ENCODE assay signal across 21 mouse cellular contexts in the genomic region with DNA sequence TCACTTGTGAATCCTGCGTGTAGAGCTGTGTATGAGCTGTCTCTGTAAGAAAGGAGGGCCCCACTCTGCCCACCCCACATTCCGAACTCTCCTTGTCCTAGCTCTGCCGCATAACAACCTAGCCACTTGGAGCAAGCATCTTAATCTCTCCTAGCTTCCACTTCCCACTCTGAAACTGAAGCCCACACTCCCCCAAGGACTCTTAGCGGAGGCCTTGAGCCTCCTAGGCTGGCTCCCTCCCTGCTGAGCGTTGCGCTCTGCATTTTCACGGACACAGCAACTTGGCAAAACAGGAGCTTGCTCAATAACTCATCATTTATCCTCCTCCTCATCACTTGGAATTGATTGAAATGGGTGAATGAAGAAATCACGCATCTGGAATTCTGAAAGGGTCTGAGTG.
A peak's percentile ranks its signal among the peaks of the same experiment; 100 is the strongest.
DNase-seq lines count a peak whose midpoint lies in the region; ATAC-seq and TF ChIP-seq lines count a peak whose summit lies in the region.
"Had no signal": no experiment of that assay in that cellular context is flagged by ENCODE, and none has a peak within 500 bp of the region (broad histone marks: within the 10 kb centered on the region; RNA-seq: fewer than 3 reads in every experiment).

No protein-coding gene starts in this region.

- DNase-seq in adrenal gland, adult 8-10 months = peak; percentile 69
- DNase-seq in adrenal gland, adult 18-20 months (ENCODE audit: low spot score in 2 of 2) = no peak
- DNase-seq in hindbrain, embryonic 10.5 days (ENCODE audit: low spot score) = no peak
- no peak for DNase-seq in midbrain, postnatal 0 days (ENCODE audit: low spot score)
- no peak for DNase-seq in gastrocnemius, postnatal 4 days (ENCODE audit: low spot score in 2 of 2)
- DNase-seq: cerebellum, postnatal 10 days; embryo, embryonic 11 days; gastrocnemius, postnatal 25 days; heart, postnatal 10 days; lung, postnatal 14 days; right cerebral cortex, adult 18-20 months had no signal

- 0 out of 2 replicates have a peak overlapping the region, but pooled peaks have one; percentile 35 for H3K27ac ChIP-seq in hindbrain, embryonic 13.5 days
- no peak overlapping the region for H3K27ac ChIP-seq in hindbrain, embryonic 10.5 days
- 0 out of 2 replicates have a peak overlapping the region, but pooled peaks have one; percentile 7 for H3K27ac ChIP-seq in midbrain, embryonic 12.5 days (replicated peaks)
- H3K27ac ChIP-seq in midbrain, postnatal 0 days (ENCODE audit: low read depth, low read length) = no peak overlapping the region
- H3K27ac ChIP-seq in limb, embryonic 13.5 days = peak overlapping the region; percentile 33; the same call in 1 of the 2 replicates
- H3K27ac ChIP-seq: forebrain, embryonic 13.5 days; hindbrain, embryonic 15.5 days; stomach, postnatal 0 days had no signal

- H3K4me3 ChIP-seq in hindbrain, embryonic 13.5 days = no peak overlapping the region
- H3K4me3 ChIP-seq in hindbrain, embryonic 10.5 days = no peak overlapping the region
- H3K4me3 ChIP-seq in midbrain, embryonic 12.5 days = no peak overlapping the region
- no peak overlapping the region for H3K4me3 ChIP-seq in midbrain, postnatal 0 days (ENCODE audit: low read depth, low read length)
- H3K4me3 ChIP-seq in limb, embryonic 13.5 days = no peak overlapping the region
- H3K4me3 ChIP-seq: forebrain, embryonic 13.5 days; hindbrain, embryonic 15.5 days; megakaryocyte, embryonic 14.5 days had no signal

- no peaks in the 10 kb centered on the region for H3K9me3 ChIP-seq in hindbrain, embryonic 13.5 days
- no peaks in the 10 kb centered on the region for H3K9me3 ChIP-seq in hindbrain, embryonic 10.5 days
- H3K9me3 ChIP-seq in midbrain, embryonic 12.5 days = no peaks in the 10 kb centered on the region
- H3K9me3 ChIP-seq in midbrain, postnatal 0 days (ENCODE audit: low read length) = no peaks in the 10 kb centered on the region
- H3K9me3 ChIP-seq in limb, embryonic 13.5 days = no peaks in the 10 kb centered on the region
- H3K9me3 ChIP-seq: forebrain, embryonic 13.5 days; hindbrain, embryonic 15.5 days had no signal

- no peak for TF ChIP-seq CTCF in midbrain, postnatal 0 days (IDR thresholded peaks at IDR 0.05)

- H3K27me3 ChIP-seq in hindbrain, embryonic 13.5 days = no peaks in the 10 kb centered on the region
- no peaks in the 10 kb centered on the region for H3K27me3 ChIP-seq in hindbrain, embryonic 10.5 days (ENCODE audit: insufficient read depth, poor library complexity, severe bottlenecking)
- no peaks in the 10 kb centered on the region for H3K27me3 ChIP-seq in midbrain, embryonic 12.5 days
- H3K27me3 ChIP-seq in midbrain, postnatal 0 days (ENCODE audit: insufficient read depth, low read length) = no peaks in the 10 kb centered on the region
- no peaks in the 10 kb centered on the region for H3K27me3 ChIP-seq in limb, embryonic 13.5 days
- H3K27me3 ChIP-seq: forebrain, embryonic 13.5 days; hindbrain, embryonic 15.5 days had no signal

- H3K4me1 ChIP-seq in hindbrain, embryonic 13.5 days (replicated peaks) = peaks cover 32% of the 10 kb centered on the region
- peaks cover 49% of the 10 kb centered on the region for H3K4me1 ChIP-seq in hindbrain, embryonic 10.5 days (replicated peaks)
- H3K4me1 ChIP-seq in midbrain, embryonic 12.5 days = peaks cover 31% of the 10 kb centered on the region
- no peaks in the 10 kb centered on the region for H3K4me1 ChIP-seq in midbrain, postnatal 0 days (ENCODE audit: insufficient read depth, low read length)
- H3K4me1 ChIP-seq in limb, embryonic 13.5 days = peaks cover 63% of the 10 kb centered on the region

- no peaks in the 10 kb centered on the region for H3K36me3 ChIP-seq in hindbrain, embryonic 13.5 days
- no peaks in the 10 kb centered on the region for H3K36me3 ChIP-seq in hindbrain, embryonic 10.5 days
- no peaks in the 10 kb centered on the region for H3K36me3 ChIP-seq in midbrain, embryonic 12.5 days
- H3K36me3 ChIP-seq in midbrain, postnatal 0 days (ENCODE audit: insufficient read depth, low read length) = no peaks in the 10 kb centered on the region
- H3K36me3 ChIP-seq in limb, embryonic 13.5 days = no peaks in the 10 kb centered on the region
- H3K36me3 ChIP-seq: G1E; hindbrain, embryonic 15.5 days had no signal

- WGBS in hindbrain, embryonic 13.5 days = 55% methylated on average over 8 of the region's 8 CpGs
- 53% methylated on average over 8 of the region's 8 CpGs for WGBS in hindbrain, embryonic 10.5 days
- WGBS in midbrain, embryonic 12.5 days = 45% methylated on average over 8 of the region's 8 CpGs
- 52% methylated on average over 8 of the region's 8 CpGs for WGBS in midbrain, postnatal 0 days
- 44% methylated on average over 8 of the region's 8 CpGs for WGBS in limb, embryonic 13.5 days

- ATAC-seq in hindbrain, embryonic 13.5 days (ENCODE audit: low FRiP score) = no peak
- ATAC-seq in midbrain, embryonic 12.5 days (ENCODE audit: low FRiP score, low read depth) = no peak
- no peak for ATAC-seq in midbrain, postnatal 0 days (ENCODE audit: low FRiP score)
- ATAC-seq in limb, embryonic 13.5 days (ENCODE audit: low FRiP score, low read depth) = no peak
- ATAC-seq: activated CD4-positive, CD25-positive, alpha-beta regulatory T cell, adult 4 months; forebrain, embryonic 13.5 days; intestine, postnatal 0 days had no signal

- H3K4me2 ChIP-seq in hindbrain, embryonic 13.5 days = no peak overlapping the region
- no peak overlapping the region for H3K4me2 ChIP-seq in midbrain, embryonic 12.5 days (replicated peaks)
- H3K4me2 ChIP-seq in midbrain, postnatal 0 days (ENCODE audit: low read depth, low read length, poor library complexity, severe bottlenecking) = no peak overlapping the region
- no peak overlapping the region for H3K4me2 ChIP-seq in limb, embryonic 13.5 days (replicated peaks)
- H3K4me2 ChIP-seq: forebrain, embryonic 13.5 days; hindbrain, embryonic 15.5 days had no signal

- 0 out of 2 replicates have a peak overlapping the region, but pooled peaks have one; percentile 35 for H3K9ac ChIP-seq in hindbrain, embryonic 13.5 days
- no peak overlapping the region for H3K9ac ChIP-seq in midbrain, embryonic 12.5 days (replicated peaks)
- no peak overlapping the region for H3K9ac ChIP-seq in midbrain, postnatal 0 days (replicated peaks; ENCODE audit: low read length, poor library complexity, severe bottlenecking)
- 0 out of 2 replicates have a peak overlapping the region, but pooled peaks have one; percentile 5 for H3K9ac ChIP-seq in limb, embryonic 13.5 days
- H3K9ac ChIP-seq: forebrain, embryonic 13.5 days; hindbrain, embryonic 15.5 days had no signal

Comparison
In these comparisons a context has a peak if more than half of its experiments do, and no peak if none do; other contexts are left out.
1. H3K27ac ChIP-seq: peak in hindbrain, embryonic 13.5 days (single experiment), midbrain, embryonic 12.5 days (single experiment) and limb, embryonic 13.5 days (single experiment); none in hindbrain, embryonic 10.5 days (single experiment) and midbrain, postnatal 0 days (single experiment).
2. H3K9ac ChIP-seq: peak in hindbrain, embryonic 13.5 days (single experiment) and limb, embryonic 13.5 days (single experiment); none in midbrain, embryonic 12.5 days (single experiment) and midbrain, postnatal 0 days (single experiment).